Mouse (Mus musculus) MEL (cell line): ENCODE data around the gene Taok1.

Experiments
- CTCF ChIP-seq, 3 experiments: IDR thresholded peaks in 2 of 3; conservative IDR thresholded peaks in 1 of 3; 2 replicates each; pipeline ENCODE4 v1.5.1; 2011 to 2012; ENCODE audit warnings: low read length in 3 of 3, low read depth in 2 of 3, mild to moderate bottlenecking in 2 of 3, improper control_type of control experiment in 1 of 3, inconsistent platforms in 1 of 3, mixed read lengths in 1 of 3, moderate library complexity in 1 of 3; ENCODE audit not compliant: control insufficient read depth in 1 of 3, insufficient read depth in 1 of 3, poor library complexity in 1 of 3, severe bottlenecking in 1 of 3
- E2F4 ChIP-seq: IDR thresholded peaks from 2 replicates; pipeline ENCODE4 v1.6.1; 2011; ENCODE audit warnings: low read depth, low read length, improper control_type of control experiment, borderline replicate concordance

- TF ChIP-seq CTCF (IDR thresholded peaks at IDR 0.05 in 2 of 3, conservative IDR thresholded peaks at IDR 0.05 in 1 of 3; ENCODE audit: control insufficient read depth in 1 of 3, insufficient read depth in 1 of 3, low read depth in 2 of 3, low read length in 3 of 3, poor library complexity in 1 of 3, severe bottlenecking in 1 of 3) (no peak), E2F4 (no peak)
These were observed 104.1 kb downstream of the Taok1 start for GRCm38 (mm10) chr11:77503511-77503910.
